Comparison of ENCODE assay signal across 8 mouse cellular contexts in genomic region chr16:38729610-38730288, GRCm38 (mm10). TPM values are rescaled to one million over a fixed set of nuclear protein-coding genes. Genes with fewer than 3 reads are reported as not detected.
DNase-seq lines count a peak whose midpoint lies in the region; ATAC-seq and TF ChIP-seq lines count a peak whose summit lies in the region.

No protein-coding gene starts in this region.

- no peaks in the 10 kb centered on the region for H3K36me3 ChIP-seq in forebrain, embryonic 10.5 days (replicated peaks)
- no peaks in the 10 kb centered on the region for H3K36me3 ChIP-seq in forebrain, embryonic 11.5 days (ENCODE audit: control insufficient read depth, insufficient read depth, low read length)
- no peaks in the 10 kb centered on the region for H3K36me3 ChIP-seq in heart, embryonic 11.5 days (ENCODE audit: control insufficient read depth, insufficient read depth, low read length)
- H3K36me3 ChIP-seq in limb, embryonic 14.5 days (ENCODE audit: control insufficient read depth, insufficient read depth, low read length), result no peaks in the 10 kb centered on the region

- H3K27ac ChIP-seq in forebrain, embryonic 10.5 days, result no peak overlapping the region
- no peak overlapping the region for H3K27ac ChIP-seq in forebrain, embryonic 11.5 days (ENCODE audit: low read depth, low read length)
- H3K27ac ChIP-seq in heart, embryonic 11.5 days (ENCODE audit: low read depth, low read length), result peak overlapping the region; percentile 58; the same call in 1 of the 2 replicates
- 0 out of 2 replicates have a peak overlapping the region, but pooled peaks have one; percentile 44 for H3K27ac ChIP-seq in limb, embryonic 14.5 days (replicated peaks; ENCODE audit: low read depth, low read length)

- H3K4me1 ChIP-seq in forebrain, embryonic 10.5 days, result no peaks in the 10 kb centered on the region
- no peaks in the 10 kb centered on the region for H3K4me1 ChIP-seq in forebrain, embryonic 11.5 days (replicated peaks; ENCODE audit: control insufficient read depth, insufficient read depth, low read length)
- H3K4me1 ChIP-seq in heart, embryonic 11.5 days (ENCODE audit: control insufficient read depth, insufficient read depth, low read length), result 0 out of 2 replicates have a peak, but pooled peaks cover 6% of the 10 kb centered on the region
- peaks cover 10% of the 10 kb centered on the region for H3K4me1 ChIP-seq in limb, embryonic 14.5 days (ENCODE audit: control insufficient read depth, insufficient read depth, low read length)

- WGBS in forebrain, embryonic 10.5 days, result 72% methylated on average over 15 of the region's 15 CpGs
- 73% methylated on average over 15 of the region's 15 CpGs for WGBS in forebrain, embryonic 11.5 days
- WGBS in heart, embryonic 11.5 days (ENCODE audit: insufficient replicate concordance), result 51% methylated on average over 15 of the region's 15 CpGs
- WGBS in limb, embryonic 14.5 days, result 30% methylated on average over 15 of the region's 15 CpGs

- H3K9ac ChIP-seq in forebrain, embryonic 11.5 days (ENCODE audit: low read length), result no peak overlapping the region
- no peak overlapping the region for H3K9ac ChIP-seq in heart, embryonic 11.5 days (ENCODE audit: low read depth, low read length)
- H3K9ac ChIP-seq in limb, embryonic 14.5 days (ENCODE audit: low read depth, low read length, severe bottlenecking), result no peak overlapping the region

- no peaks in the 10 kb centered on the region for H3K27me3 ChIP-seq in forebrain, embryonic 10.5 days (ENCODE audit: poor library complexity, severe bottlenecking)
- H3K27me3 ChIP-seq in forebrain, embryonic 11.5 days (ENCODE audit: control insufficient read depth, insufficient read depth, low read length), result no peaks in the 10 kb centered on the region
- H3K27me3 ChIP-seq in heart, embryonic 11.5 days (ENCODE audit: control insufficient read depth, insufficient read depth, low read length), result no peaks in the 10 kb centered on the region
- H3K27me3 ChIP-seq in limb, embryonic 14.5 days (ENCODE audit: control insufficient read depth, insufficient read depth, low read length), result no peaks in the 10 kb centered on the region

- no peak for ATAC-seq in forebrain, embryonic 11.5 days (replicated peaks; ENCODE audit: low FRiP score)
- ATAC-seq in heart, embryonic 11.5 days (replicated peaks; ENCODE audit: insufficient number of reproducible peaks, low FRiP score, low TSS enrichment), result 0 out of 2 replicates have a peak, but pooled peaks have one; percentile 39
- peak; percentile 76 for ATAC-seq in limb, embryonic 14.5 days (ENCODE audit: low FRiP score, low read depth)

- no peak overlapping the region for H3K4me3 ChIP-seq in forebrain, embryonic 10.5 days
- H3K4me3 ChIP-seq in forebrain, embryonic 11.5 days (ENCODE audit: low read depth, low read length), result no peak overlapping the region
- no peak overlapping the region for H3K4me3 ChIP-seq in heart, embryonic 11.5 days (ENCODE audit: low read depth, low read length)
- H3K4me3 ChIP-seq in limb, embryonic 14.5 days (replicated peaks; ENCODE audit: low read length), result 0 out of 2 replicates have a peak overlapping the region, but pooled peaks have one; percentile 4

- no peaks in the 10 kb centered on the region for H3K9me3 ChIP-seq in forebrain, embryonic 10.5 days
- no peaks in the 10 kb centered on the region for H3K9me3 ChIP-seq in forebrain, embryonic 11.5 days (ENCODE audit: control insufficient read depth, low read length)
- H3K9me3 ChIP-seq in heart, embryonic 11.5 days (replicated peaks; ENCODE audit: control insufficient read depth, low read length), result no peaks in the 10 kb centered on the region
- no peaks in the 10 kb centered on the region for H3K9me3 ChIP-seq in limb, embryonic 14.5 days (ENCODE audit: control insufficient read depth, low read length)

- peak; percentile 12 for DNase-seq in forebrain, embryonic 10.5 days (ENCODE audit: extremely low spot score, low spot score)
- no peak for DNase-seq in forebrain, embryonic 11.5 days (ENCODE audit: low spot score)
- peak; percentile 37 to 49 for DNase-seq in right cerebral cortex, adult 2 months (ENCODE audit: low spot score in 2 of 2)
- no peak for DNase-seq in right cerebral cortex, postnatal 14 days
- peak; percentile 79 for DNase-seq in limb, embryonic 14.5 days (ENCODE audit: low spot score)
- DNase-seq in spleen, postnatal 36 days (ENCODE audit: low spot score in 2 of 2), result no peak
- no peak for DNase-seq in cerebellum, adult 9-10 months

- H3K4me2 ChIP-seq in forebrain, embryonic 11.5 days (ENCODE audit: low read depth, low read length, severe bottlenecking), result no peak overlapping the region
- H3K4me2 ChIP-seq in heart, embryonic 11.5 days, result peak overlapping the region; percentile 38
- peak overlapping the region; percentile 26 for H3K4me2 ChIP-seq in limb, embryonic 14.5 days (replicated peaks; ENCODE audit: low read depth, low read length, severe bottlenecking)

- TF ChIP-seq POLR2A in limb, embryonic 14.5 days (IDR thresholded peaks at IDR 0.05; ENCODE audit: borderline replicate concordance, extremely low read depth, insufficient read depth, insufficient read length), result no peak

RNA-seq across cellular contexts. Expression of gene B4galt4, which starts 12.3 kb away (rescaled TPM):
- 27.1 and 27.8 TPM in 2 replicates for polyA plus RNA-seq in forebrain, embryonic 10.5 days (2016; fragmentation: Nextera tagmentation; extraction: Ambion mirVana)
- polyA plus RNA-seq in forebrain, embryonic 11.5 days (2014; fragmentation: Nextera tagmentation; extraction: Ambion mirVana), result 28.3 and 29.9 TPM in 2 replicates
- 31.0 and 33.8 TPM in 2 replicates for polyA plus RNA-seq in heart, embryonic 11.5 days (2014; fragmentation: Nextera tagmentation; extraction: Ambion mirVana)
- polyA plus RNA-seq in limb, embryonic 14.5 days (2012; rRNA removed), result 17.7 and 18.7 TPM in 2 replicates
- 30.9 and 34.3 TPM in 2 replicates for polyA plus RNA-seq in limb, embryonic 14.5 days (2014; fragmentation: Nextera tagmentation; extraction: Ambion mirVana)

RNA-seq across cellular contexts. Expression of gene Arhgap31, which starts 16.7 kb away (rescaled TPM):
- polyA plus RNA-seq in forebrain, embryonic 10.5 days (2016; fragmentation: Nextera tagmentation; extraction: Ambion mirVana), result 7.3 and 7.4 TPM in 2 replicates
- 9.2 and 10.8 TPM in 2 replicates for polyA plus RNA-seq in forebrain, embryonic 11.5 days (2014; fragmentation: Nextera tagmentation; extraction: Ambion mirVana)
- 33.9 and 35.8 TPM in 2 replicates for polyA plus RNA-seq in heart, embryonic 11.5 days (2014; fragmentation: Nextera tagmentation; extraction: Ambion mirVana)
- polyA plus RNA-seq in limb, embryonic 14.5 days (2012; rRNA removed), result 15.0 and 15.3 TPM in 2 replicates
- polyA plus RNA-seq in limb, embryonic 14.5 days (2014; fragmentation: Nextera tagmentation; extraction: Ambion mirVana), result 18.1 and 20.3 TPM in 2 replicates

Comparison
In these comparisons a context has a peak if more than half of its experiments do, and no peak if none do; other contexts are left out.
1. DNase-seq: peak in forebrain, embryonic 10.5 days (single experiment), right cerebral cortex, adult 2 months (2 of 2) and limb, embryonic 14.5 days (single experiment); none in forebrain, embryonic 11.5 days (single experiment), right cerebral cortex, postnatal 14 days (single experiment), spleen, postnatal 36 days (0 of 2) and cerebellum, adult 9-10 months (single experiment).
2. H3K27ac ChIP-seq: peak in heart, embryonic 11.5 days (single experiment) and limb, embryonic 14.5 days (single experiment); none in forebrain, embryonic 10.5 days (single experiment) and forebrain, embryonic 11.5 days (single experiment).